Mouse (Mus musculus): ENCODE results near the gene Ugt1a10. TPM values are rescaled to one million over a fixed set of nuclear protein-coding genes. Genes with fewer than 3 reads are reported as not detected.

The Ugt1a10 gene
- polyA plus RNA-seq, 1 experiment, result 0.16 TPM

DNA sequence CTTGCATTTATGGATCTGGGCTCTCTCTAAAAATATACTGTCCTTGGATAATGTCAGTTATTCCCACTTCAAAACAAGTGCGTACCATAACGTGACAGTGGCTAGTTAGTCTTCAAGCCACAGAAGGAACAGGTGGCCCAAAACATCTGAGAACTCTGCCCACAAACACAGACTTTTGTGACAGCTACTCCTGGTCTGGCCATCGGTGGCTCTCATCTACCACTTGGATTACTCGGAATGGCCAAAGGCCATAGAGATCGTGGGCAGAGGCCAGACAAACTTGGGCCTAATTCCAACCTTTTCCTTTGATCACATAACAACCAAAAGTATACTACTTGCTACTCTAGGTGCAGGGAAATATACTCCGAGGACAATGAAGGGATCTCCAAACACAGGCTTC lies 212.9 kb downstream of the Ugt1a10 start:
- WGBS, result 86% methylated on average over 6 of the region's 6 CpGs
- Histone ChIP-seq H3K4me1 (replicated peaks; ENCODE audit: control insufficient read depth, insufficient read depth, low read length) (no peaks in the 10 kb centered on the region), H3K27ac (ENCODE audit: control insufficient read depth, insufficient read depth, low read length) (no peak overlapping the region), H3K4me3 (ENCODE audit: control insufficient read depth, insufficient read depth, low read length) (no peak overlapping the region), H3K27me3 (ENCODE audit: control insufficient read depth, insufficient read depth, low read length) (no peaks in the 10 kb centered on the region), H3K36me3 (ENCODE audit: control insufficient read depth, insufficient read depth, low read length) (peaks cover 85% of the 10 kb centered on the region)
- DNase-seq, result no peak
- no peak for TF ChIP-seq POLR2A (IDR thresholded peaks at IDR 0.05; ENCODE audit: control insufficient read depth, extremely low read depth, insufficient read depth, low read length, poor library complexity)
- no peak for TF ChIP-seq CTCF (IDR thresholded peaks at IDR 0.05; ENCODE audit: borderline replicate concordance, control insufficient read depth, extremely low read depth, insufficient read depth, low read length, poor library complexity)

Other genes starting within 250 kb of the Ugt1a10 start
- 182 and 189 TPM in 2 replicates for gene Dgkd, start 202.1 kb upstream of the Ugt1a10 start, polyA plus RNA-seq (2012; rRNA removed)
- gene Usp40, start 46.8 kb upstream of the Ugt1a10 start, polyA plus RNA-seq (2012; rRNA removed), result 6.3 and 7.5 TPM in 2 replicates
- gene Ugt1a9, start 15.4 kb downstream of the Ugt1a10 start, polyA plus RNA-seq (2012; rRNA removed), result 0.26 TPM in 1 of 2 replicates, not detected in the other
- gene Ugt1a8, start 32.4 kb downstream of the Ugt1a10 start, polyA plus RNA-seq (2012; rRNA removed), result 0.06 TPM in 1 of 2 replicates, not detected in the other
- gene Ugt1a7c, start 39.7 kb downstream of the Ugt1a10 start, polyA plus RNA-seq (2012; rRNA removed), result 0.94 and 1.1 TPM in 2 replicates
- gene Ugt1a6b, start 47.9 kb downstream of the Ugt1a10 start, polyA plus RNA-seq (2012; rRNA removed), result 1.3 and 1.6 TPM in 2 replicates
- 3.0 and 3.8 TPM in 2 replicates for gene Ugt1a6a, start 79.4 kb downstream of the Ugt1a10 start, polyA plus RNA-seq (2012; rRNA removed)
- gene Ugt1a5, start 110.6 kb downstream of the Ugt1a10 start, polyA plus RNA-seq (2012; rRNA removed), result 0.08 and 0.09 TPM in 2 replicates
- gene Ugt1a2, start 145.2 kb downstream of the Ugt1a10 start, polyA plus RNA-seq (2012; rRNA removed), result 0.09 and 0.32 TPM in 2 replicates
- 0.82 and 1.5 TPM in 2 replicates for gene Dnajb3, start 150.4 kb downstream of the Ugt1a10 start, polyA plus RNA-seq (2012; rRNA removed)
- gene Ugt1a1, start 156.6 kb downstream of the Ugt1a10 start, polyA plus RNA-seq (2012; rRNA removed), result 0.47 and 0.64 TPM in 2 replicates
- gene Mroh2a, start 171.6 kb downstream of the Ugt1a10 start, polyA plus RNA-seq (2012; rRNA removed), result 0.29 and 0.96 TPM in 2 replicates
- 168 and 197 TPM in 2 replicates for gene Hjurp, start 222.2 kb downstream of the Ugt1a10 start, polyA plus RNA-seq (2012; rRNA removed)
- 0.03 and 0.08 TPM in 2 replicates for gene Trpm8, start 222.3 kb downstream of the Ugt1a10 start, polyA plus RNA-seq (2012; rRNA removed)